34 mouse cellular contexts compared by ENCODE assay signal in the genomic region with DNA sequence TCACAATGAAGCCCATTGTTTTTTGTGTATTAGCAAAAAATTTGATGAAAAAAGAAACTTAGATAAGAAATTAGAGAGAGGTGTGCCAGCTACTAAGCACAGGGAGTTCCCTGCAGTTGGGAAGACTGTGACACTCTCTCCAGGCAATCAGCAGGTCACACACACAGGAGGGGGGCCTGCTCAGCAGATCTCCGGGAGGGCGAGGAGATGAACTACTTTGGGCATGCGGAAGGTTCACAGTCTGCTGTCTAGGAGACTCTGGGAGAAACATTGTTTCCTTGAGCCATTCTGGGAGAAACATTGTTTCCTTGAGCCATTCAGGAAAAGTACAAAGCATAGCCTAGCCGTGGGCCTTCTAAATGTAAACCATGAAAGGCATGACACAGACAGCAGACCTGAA. TPM values are rescaled to one million over a fixed set of nuclear protein-coding genes. Genes with fewer than 3 reads are reported as not detected.
"Had no signal": no experiment of that assay in that cellular context is flagged by ENCODE, and none has a peak within 500 bp of the region (broad histone marks: within the 10 kb centered on the region; RNA-seq: fewer than 3 reads in every experiment).

No protein-coding gene starts in this region.

- H3K4me3 ChIP-seq: left cerebral cortex, adult 2 months; limb, embryonic 10.5 days; limb, embryonic 12.5 days; limb, embryonic 13.5 days; limb, embryonic 15.5 days; liver, embryonic 12.5 days; liver, embryonic 13.5 days; liver, embryonic 15.5 days; lung, embryonic 15.5 days; megakaryocyte, embryonic 14.5 days; midbrain, embryonic 10.5 days; midbrain, embryonic 12.5 days; midbrain, embryonic 13.5 days; midbrain, embryonic 15.5 days; myocyte had no signal

- H3K9ac ChIP-seq: limb, embryonic 12.5 days; limb, embryonic 13.5 days; limb, embryonic 15.5 days; liver, embryonic 12.5 days; liver, embryonic 13.5 days; liver, embryonic 14.5 days; liver, embryonic 15.5 days; liver, postnatal 0 days; lung, embryonic 14.5 days; lung, embryonic 15.5 days; midbrain, embryonic 12.5 days; midbrain, embryonic 13.5 days; midbrain, embryonic 15.5 days had no signal

- H3K27me3 ChIP-seq: limb, embryonic 13.5 days; limb, embryonic 15.5 days; liver, embryonic 13.5 days; liver, embryonic 15.5 days; lung, embryonic 15.5 days; midbrain, embryonic 13.5 days; midbrain, embryonic 15.5 days had no signal

- H3K9me3 ChIP-seq: limb, embryonic 10.5 days; limb, embryonic 12.5 days; limb, embryonic 13.5 days; limb, embryonic 15.5 days; liver, embryonic 12.5 days; liver, embryonic 13.5 days; liver, embryonic 15.5 days; lung, embryonic 15.5 days; megakaryocyte, embryonic 14.5 days; midbrain, embryonic 10.5 days; midbrain, embryonic 12.5 days; midbrain, embryonic 13.5 days; midbrain, embryonic 15.5 days had no signal

- H3K4me1 ChIP-seq: limb, embryonic 12.5 days had no signal

- DNase-seq: left cerebral cortex, postnatal 4 days; liver; liver, embryonic 13.5 days; liver, postnatal 0 days; lung, adult 18-20 months; lung, adult 2 months; lung, embryonic 14.5 days; lung, postnatal 10 days; lung, postnatal 14 days; lung, postnatal 36 days; lung, postnatal 4 days; midbrain, embryonic 14.5 days had no signal

- H3K27ac ChIP-seq: left cerebral cortex, adult 2 months; limb, embryonic 10.5 days; limb, embryonic 12.5 days; limb, embryonic 13.5 days; limb, embryonic 15.5 days; liver, embryonic 12.5 days; liver, embryonic 13.5 days; liver, embryonic 14.5 days; liver, embryonic 15.5 days; lung, embryonic 15.5 days; midbrain, embryonic 10.5 days; midbrain, embryonic 12.5 days; midbrain, embryonic 13.5 days; midbrain, embryonic 15.5 days had no signal

- H3K36me3 ChIP-seq: limb, embryonic 10.5 days; limb, embryonic 12.5 days; limb, embryonic 13.5 days; limb, embryonic 15.5 days; liver, embryonic 12.5 days; liver, embryonic 13.5 days; liver, embryonic 15.5 days; lung, embryonic 15.5 days; midbrain, embryonic 10.5 days; midbrain, embryonic 12.5 days; midbrain, embryonic 13.5 days; midbrain, embryonic 15.5 days had no signal

RNA-seq across cellular contexts. Expression of a gene that starts 49.6 kb away (rescaled TPM):
- polyA plus RNA-seq: limb, embryonic 10.5 days; limb, embryonic 11.5 days; liver, adult 2 months; liver, embryonic 11.5 days; liver, embryonic 14.5 days; liver, postnatal 0 days; macrophage; midbrain, embryonic 10.5 days; midbrain, embryonic 11.5 days; midbrain, embryonic 12.5 days; midbrain, embryonic 13.5 days; midbrain, embryonic 14.5 days; midbrain, embryonic 15.5 days; midbrain, embryonic 16.5 days; midbrain, postnatal 0 days had no signal
